Mouse (Mus musculus) G1E (cell line): ENCODE measurements around the gene Pisd.

Experiments
- CTCF ChIP-seq: IDR thresholded peaks from 2 replicates; pipeline ENCODE4 v1.5.1; 2012; ENCODE audit warnings: low read depth, low read length, inconsistent platforms, mixed read lengths
- GATA1 ChIP-seq: IDR thresholded peaks from 2 replicates; pipeline ENCODE4 v1.6.1; 2012; ENCODE audit warnings: borderline replicate concordance, low read length, inconsistent platforms, mixed read lengths

DNA sequence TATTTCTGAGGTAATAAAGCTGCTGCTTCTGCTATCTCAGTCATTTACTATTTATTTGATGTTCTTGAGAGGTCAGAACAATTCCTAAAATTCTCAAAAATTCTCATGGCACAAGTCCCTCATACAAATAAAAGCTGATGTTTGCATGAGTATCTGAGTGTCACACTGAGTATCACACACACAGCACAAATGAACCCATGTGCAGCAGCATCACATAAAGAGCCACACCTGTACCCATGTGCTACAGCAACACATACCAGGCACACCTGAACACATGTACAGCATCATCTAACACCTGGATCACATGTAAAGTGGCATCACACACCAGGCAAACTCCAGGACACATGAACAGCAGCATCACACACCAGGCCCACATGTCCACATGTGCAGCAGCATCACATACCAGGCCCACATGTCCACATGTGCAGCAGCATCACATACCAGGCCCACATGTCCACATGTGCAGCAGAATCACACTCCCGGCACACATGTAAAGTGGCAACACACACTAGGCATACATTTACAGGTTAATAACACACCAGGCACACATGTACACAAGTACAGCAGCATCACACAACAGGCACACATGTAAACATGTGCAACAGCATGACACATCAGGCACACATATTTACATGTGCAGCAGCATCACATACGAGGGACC, 72.3 kb downstream of the Pisd start:
- TF ChIP-seq GATA1 (no peak), CTCF (no peak)
